Mouse (Mus musculus) spleen, adult 18-20 months (tissue): ENCODE measurements around the gene Sec14l1.

ENCODE experiments used
- DNase-seq, 2 experiments: peaks; one replicate each; pipeline ENCODE4 v3.0.0; 2022; ENCODE audit warnings: mixed read lengths in 2 of 2

Sec14l1 gene

GRCm38 (mm10) chr11:117088271-117088991 is 26.5 kb upstream of the Sec14l1 start:
- DNase-seq = no peak

- no peak for DNase-seq
Measured at GRCm38 (mm10) chr11:117089673-117090419, 25.1 kb upstream of the Sec14l1 start.

DNA sequence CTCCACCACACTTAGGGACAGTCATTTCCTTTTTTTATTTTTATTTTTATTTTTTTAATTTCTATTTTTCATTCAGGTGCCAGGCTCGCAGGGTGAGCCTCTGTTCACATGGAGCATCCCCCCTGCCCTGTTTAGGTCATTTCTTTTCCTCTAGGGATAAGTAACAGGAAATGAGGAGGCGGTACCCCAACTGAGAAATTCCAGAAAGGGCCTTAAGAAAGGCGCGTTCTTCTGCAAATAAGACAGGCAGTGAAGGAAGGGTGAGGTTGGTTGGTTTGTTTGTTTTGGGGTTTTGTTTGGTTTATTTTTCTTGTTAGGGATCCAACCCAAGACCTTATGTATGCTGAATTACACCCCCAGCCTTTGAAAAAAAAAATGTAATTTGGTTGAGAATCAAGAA is 23.6 kb upstream of the Sec14l1 start:
- no peak for DNase-seq

DNA sequence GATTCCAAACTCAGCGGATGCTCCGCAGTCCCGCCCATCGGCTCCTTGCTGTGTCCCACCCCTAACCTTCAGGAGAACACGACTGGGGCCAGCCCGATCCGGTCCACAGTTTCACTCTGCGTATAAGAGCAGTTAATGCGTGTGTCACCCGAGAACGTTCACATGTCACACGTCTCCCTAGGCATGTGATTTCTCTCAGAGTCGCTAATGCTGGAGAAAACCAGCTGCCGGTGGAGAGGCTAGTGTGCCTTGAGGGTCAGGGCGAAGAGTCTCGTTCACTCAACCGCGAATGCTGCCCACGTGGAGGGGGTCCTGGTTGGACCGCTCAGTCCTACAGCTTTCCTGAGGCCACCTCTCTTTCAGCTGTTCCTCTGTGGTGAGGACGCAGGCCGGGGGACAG is 23.1 kb upstream of the Sec14l1 start:
- DNase-seq = no peak

DNA sequence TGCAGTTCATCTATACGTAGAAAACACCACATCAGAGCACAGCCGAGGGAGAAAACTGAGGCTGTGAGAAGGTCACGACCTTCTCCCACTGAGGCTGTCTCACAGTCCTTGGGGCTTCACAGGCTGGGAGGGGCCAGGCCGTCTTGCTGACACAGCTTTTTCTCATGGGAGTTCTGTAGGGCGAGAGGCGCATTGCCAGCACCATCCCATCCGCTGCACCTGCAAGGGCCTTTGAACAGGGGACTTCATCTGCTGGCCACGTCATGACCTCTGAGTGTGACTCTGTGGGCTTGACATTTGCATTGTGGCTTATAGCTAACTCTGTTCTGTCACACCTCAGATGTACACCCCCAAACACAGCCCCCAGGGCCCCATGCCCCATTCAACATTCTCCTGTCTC is 22.3 kb upstream of the Sec14l1 start:
- DNase-seq = peak in 1 of 2 experiments; percentile 43

DNA sequence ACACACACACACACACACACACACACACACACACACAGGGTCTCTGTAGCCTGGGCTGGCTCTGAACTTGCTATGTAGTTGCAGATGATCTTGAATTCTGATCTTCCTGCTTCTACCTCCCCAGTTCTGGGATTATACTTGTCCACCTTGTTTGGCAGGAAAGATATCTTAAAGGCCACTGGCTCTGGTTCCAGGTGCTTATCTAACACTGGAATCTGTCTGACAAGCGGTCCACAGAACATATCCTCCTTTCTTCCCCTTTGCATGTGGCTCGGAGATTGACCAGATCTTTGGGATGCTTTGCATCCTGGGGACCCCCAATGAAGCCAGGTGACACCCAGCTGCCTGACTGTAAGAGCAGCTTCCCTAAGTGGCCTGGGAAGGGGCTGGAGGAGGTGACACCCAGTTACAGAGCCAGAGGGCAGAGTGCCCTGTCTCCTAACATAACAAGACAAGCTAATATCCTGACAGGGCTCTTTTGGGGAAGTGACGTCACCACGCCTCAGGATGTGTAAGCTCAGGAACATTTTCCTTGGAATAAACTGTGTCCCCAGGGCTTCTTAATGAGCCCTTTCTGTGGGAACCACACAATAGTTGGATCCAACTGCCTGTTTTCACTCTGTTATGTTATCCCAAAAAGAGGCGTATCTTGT is 20.9 kb upstream of the Sec14l1 start:
- no peak for DNase-seq

GRCm38 (mm10) chr11:117094646-117095045 is 20.3 kb upstream of the Sec14l1 start:
- no peak for DNase-seq

GRCm38 (mm10) chr11:117097021-117097420 is 17.9 kb upstream of the Sec14l1 start:
- no peak for DNase-seq

DNA sequence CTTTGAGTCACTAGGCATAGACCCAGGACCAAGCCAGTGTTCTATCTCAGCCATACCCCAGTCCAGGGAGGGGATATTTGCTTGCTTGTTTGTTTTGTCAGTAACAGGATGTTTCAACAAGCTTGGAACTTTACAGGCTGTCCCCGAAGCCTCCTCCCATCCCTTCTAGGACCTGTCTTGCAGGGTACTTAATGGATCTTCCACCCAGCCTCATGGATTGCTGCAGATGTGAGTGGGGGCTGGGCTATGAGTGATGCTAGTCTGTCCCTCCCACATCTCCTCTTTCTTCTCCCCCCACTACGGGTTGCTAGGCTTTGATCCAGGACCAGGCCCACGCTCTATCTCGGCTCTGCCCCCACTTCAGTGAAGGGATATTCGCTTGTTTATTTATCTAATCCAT is 16.8 kb upstream of the Sec14l1 start:
- DNase-seq = no peak

- no peak for DNase-seq
Measured at GRCm38 (mm10) chr11:117098784-117099183, 16.2 kb upstream of the Sec14l1 start.

DNA sequence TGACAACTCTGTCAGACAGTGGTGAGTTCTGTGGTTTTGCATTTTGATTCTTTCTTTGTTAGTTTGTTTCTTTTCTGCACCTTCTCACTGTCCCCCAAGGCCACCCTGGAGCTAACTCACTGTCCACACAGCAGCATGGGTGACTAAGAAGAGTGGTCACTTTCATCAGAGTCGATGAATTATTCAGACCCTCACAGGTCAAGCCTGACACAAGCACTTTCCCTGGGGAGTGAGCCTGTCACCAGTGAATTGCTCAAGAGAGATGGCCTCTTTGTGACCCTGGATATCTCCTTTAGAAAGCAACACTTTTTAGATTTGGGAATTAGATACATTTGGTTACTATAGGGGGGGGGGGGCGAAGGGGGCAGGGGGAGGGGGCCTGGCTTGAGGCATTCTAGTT is 15.6 kb upstream of the Sec14l1 start:
- DNase-seq = no peak

GRCm38 (mm10) chr11:117101351-117101921 is 13.5 kb upstream of the Sec14l1 start:
- DNase-seq = no peak

DNA sequence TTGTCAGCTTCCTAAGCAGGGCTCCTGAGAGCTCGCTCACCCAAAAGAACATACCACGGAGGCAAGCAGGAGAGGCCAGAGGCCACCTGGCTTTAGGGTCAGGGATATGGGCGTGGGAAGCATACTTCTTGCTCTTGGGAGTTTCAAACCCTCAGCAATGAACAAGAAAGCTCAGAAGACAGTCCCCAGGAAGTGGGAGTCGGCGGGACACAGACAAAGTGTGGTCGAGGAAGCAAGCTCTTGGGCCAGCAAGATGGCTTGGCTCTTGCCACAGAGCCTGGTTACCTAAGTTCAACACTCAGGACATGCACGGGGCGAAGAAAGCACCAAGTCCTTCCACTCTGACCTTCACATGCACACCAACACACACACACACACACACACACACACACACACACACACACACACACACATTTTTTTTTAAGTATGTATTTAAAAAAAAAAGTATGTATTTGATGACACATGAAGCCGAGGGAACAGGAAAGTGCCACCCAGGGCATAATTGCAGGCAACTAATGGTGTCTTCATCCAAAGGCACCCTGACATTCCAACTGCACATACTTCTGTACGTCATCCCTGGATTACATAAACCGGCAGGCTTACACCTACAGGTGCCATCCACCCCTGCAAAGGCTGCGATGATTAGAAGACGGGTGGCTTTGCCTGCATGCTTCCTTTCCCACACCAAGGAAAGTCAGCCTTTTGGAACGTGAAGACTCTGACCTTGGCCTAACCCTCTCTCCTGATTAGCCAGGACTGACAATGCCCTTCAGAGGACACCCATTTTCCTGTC is 12.8 kb upstream of the Sec14l1 start:
- DNase-seq = no peak

GRCm38 (mm10) chr11:117103523-117103922 is 11.4 kb upstream of the Sec14l1 start:
- no peak for DNase-seq

DNA sequence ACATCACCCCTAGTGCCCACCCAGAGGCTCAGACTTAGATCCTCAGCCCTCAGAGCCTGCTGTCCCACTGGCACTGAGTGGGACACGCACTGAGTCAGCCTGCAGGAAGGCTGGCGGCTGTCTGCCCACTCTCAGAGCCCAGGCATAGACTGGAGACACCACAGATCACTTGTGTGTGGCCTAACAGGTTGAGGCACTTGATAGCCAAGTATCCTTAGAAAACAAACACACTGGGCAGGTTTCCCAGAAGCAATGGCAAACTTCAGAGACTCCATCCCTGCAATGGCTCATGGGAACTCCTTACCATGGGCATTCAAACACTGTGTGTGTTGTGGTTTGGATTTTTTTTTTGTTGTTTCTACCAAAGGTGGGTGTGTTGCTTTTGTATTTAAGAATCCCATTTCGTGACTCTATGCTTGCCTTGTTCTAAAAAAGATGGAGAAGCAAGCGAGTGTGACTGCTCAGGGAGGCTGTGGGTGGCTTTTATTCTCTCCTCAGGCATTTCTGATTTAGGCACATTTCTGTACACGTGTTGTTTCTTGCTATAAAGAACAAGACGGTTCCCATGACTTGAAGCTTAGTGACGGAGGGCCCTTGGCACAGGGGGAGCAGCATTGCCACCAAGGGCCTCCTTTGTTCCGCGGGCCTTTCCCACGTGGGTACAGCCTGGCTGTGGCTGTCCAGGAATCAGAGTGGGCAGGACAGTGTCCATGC is 10.8 kb upstream of the Sec14l1 start:
- no peak for DNase-seq

DNA sequence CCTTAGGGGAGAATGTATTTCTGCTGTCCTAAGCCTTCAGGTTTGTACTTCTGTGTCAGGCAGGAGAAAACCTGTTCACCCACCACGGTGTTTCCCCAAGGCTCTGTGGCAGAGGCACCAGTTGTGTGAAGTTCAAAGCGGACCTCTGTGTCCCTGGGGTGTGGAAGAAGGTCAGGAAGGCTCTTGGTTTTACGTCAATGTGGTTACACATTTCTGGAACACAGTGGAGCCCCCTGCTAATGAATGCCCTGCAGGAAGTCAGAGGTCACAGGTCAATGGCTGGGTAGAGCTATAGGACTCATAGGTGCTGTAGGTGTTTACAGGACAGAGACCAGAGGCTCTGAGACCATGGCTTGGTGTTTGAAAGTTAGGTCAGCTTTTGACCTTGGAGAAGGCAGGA is 9.7 kb upstream of the Sec14l1 start:
- no peak for DNase-seq

DNA sequence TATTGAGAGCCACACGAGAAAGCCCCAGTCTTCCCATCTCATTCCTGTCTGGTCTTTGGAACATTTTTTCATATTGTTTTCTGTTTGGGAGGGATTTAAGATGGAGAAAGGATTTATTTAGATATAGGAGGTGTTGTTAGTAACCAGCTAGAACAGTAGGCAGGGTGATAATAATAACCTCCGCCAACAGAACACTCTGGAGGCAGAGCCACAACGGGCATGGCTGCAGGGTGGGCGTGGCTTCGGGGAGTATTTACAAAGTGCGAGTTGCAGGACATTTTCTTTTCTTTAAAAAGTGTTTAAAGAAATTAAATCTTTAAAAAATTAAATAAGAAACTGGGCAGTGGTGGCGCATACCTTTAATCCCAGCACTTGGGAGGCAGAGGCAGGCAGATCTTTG is 9.1 kb upstream of the Sec14l1 start:
- no peak for DNase-seq

DNA sequence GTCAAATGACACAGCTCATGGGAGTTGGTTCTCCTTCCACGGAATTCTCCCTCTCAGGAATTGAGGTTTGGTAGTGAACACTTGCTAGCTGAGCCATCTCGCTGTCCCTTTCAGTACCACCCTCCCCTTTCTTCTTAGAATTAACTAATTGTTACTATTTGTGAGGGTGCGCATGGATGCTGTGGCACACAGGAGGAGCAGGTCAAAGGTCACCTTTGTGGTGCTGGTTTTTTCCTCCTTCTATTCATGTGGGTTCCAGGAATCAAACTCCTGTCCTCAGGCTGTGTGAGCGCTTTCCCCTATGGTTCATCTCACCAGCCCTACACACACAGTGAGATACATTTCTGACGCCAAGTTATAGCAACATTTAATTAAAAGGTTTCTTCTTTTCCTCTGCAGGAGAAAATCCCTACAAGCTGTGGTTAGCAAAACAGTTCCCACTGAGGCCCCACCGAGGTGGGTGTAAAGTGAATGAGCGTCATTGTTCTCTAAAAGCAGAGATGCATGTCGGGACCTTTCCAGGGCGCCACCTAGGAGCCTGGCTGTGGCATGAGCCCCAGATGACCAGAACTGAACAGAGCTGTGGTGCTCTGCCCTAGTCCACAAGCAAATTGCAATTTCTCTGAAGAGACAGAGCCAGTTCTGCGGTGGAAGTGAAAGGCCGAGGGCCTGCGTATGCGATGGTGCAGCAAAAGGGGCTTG is 8.2 kb upstream of the Sec14l1 start:
- no peak for DNase-seq

GRCm38 (mm10) chr11:117107837-117108236 is 7.1 kb upstream of the Sec14l1 start:
- DNase-seq = no peak

DNA sequence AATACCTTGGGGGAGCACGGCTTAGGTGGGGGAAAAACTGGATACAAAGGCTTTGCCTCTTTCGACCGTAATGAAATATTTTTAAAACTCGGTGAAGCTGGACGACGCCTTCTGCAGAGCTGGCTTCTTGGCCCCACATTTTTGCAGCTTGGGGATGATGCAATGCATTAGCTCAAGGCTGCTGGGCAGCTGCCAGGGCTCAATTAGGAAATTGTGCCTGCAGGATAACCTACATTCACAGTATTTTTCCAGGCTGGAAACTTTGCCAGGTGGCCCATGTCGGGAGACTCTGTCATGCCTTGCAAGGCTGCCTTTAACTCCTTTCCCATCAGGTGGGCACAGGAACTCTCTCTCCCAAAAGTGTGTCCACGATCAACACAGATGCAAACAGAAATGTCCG is 6.4 kb upstream of the Sec14l1 start:
- DNase-seq = no peak

DNA sequence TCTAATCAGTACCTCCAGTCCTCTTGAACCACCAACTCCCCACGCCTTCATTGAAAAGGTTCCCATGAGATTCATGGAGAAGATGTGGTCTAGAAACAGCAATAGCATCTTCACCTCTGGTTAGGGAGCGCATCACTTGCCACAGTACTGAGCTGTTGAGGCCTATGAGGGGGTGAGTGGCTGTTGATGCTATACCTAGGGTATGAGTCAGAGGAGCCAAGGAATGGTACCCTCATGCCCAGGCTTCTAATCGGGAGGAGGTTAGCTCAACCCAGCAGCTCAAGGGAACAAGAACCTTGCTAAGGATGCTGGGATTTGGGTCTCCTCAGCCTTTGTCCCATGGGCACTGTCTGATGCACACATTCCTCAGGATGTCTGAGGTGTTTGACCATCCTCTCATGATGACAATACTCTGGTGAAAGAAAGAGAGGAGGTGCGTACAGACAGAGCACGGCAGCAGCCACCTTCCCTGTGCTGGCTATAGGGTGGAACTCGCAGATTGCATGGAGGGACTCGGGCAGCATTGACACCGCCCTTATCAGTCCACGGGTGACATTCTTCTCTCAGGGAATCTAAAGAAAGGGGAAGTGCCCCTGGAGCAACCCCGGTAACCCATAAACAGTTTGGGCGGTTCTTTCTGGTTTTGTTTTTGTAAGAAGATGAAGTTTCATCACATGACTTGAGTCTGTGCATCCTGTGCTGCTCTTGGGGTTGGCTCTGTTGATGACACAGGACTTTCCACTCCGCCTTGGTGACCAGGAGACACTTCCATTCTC is 5.6 kb upstream of the Sec14l1 start:
- no peak for DNase-seq
